Mouse (Mus musculus) thymus, adult 2 months (tissue): ENCODE results near the gene Dhcr24. TPM values are rescaled to one million over a fixed set of nuclear protein-coding genes. Genes with fewer than 3 reads are reported as not detected.

Experiments used
- DNase-seq: peaks from one replicate; pipeline ENCODE4 v3.0.0; 2021
- H3K27ac ChIP-seq: fragments of 200-500 bp; 2 replicates; pipeline ENCODE4 v1.5.1; 2012; ENCODE audit warnings: low read length, control low read depth; ENCODE audit not compliant: control insufficient read depth, insufficient read depth
- H3K27me3 ChIP-seq: fragments of 200-500 bp; 2 replicates; pipeline ENCODE4 v1.6.1; 2012; ENCODE audit warnings: mild to moderate bottlenecking, low read length, moderate library complexity, mixed read lengths; ENCODE audit not compliant: control insufficient read depth, insufficient read depth
- H3K36me3 ChIP-seq: fragments of 200-500 bp; 2 replicates; pipeline ENCODE4 v1.6.1; 2012; ENCODE audit warnings: mild to moderate bottlenecking, low read length, moderate library complexity; ENCODE audit not compliant: control insufficient read depth, insufficient read depth
- H3K4me1 ChIP-seq: fragments of 200-500 bp; replicated peaks from 2 replicates; pipeline ENCODE4 v1.6.1; 2012; ENCODE audit warnings: low read length; ENCODE audit not compliant: control insufficient read depth, insufficient read depth
- H3K4me3 ChIP-seq: fragments of 200-500 bp; 2 replicates; pipeline ENCODE4 v1.5.1; 2012; ENCODE audit warnings: mild to moderate bottlenecking, low read length, control low read depth, moderate library complexity; ENCODE audit not compliant: control insufficient read depth, insufficient read depth
- CTCF ChIP-seq: fragments of 200-500 bp; IDR thresholded peaks from 2 replicates; pipeline ENCODE4 v1.5.1; 2012; ENCODE audit warnings: mild to moderate bottlenecking, control low read depth, low read length, moderate library complexity, borderline replicate concordance; ENCODE audit not compliant: control insufficient read depth, poor library complexity, insufficient read depth; ENCODE audit errors: extremely low read depth
- POLR2A ChIP-seq: fragments of 200-500 bp; IDR thresholded peaks from 2 replicates; pipeline ENCODE4 v1.6.1; 2012; ENCODE audit warnings: mild to moderate bottlenecking, low read length, control low read depth, moderate library complexity; ENCODE audit not compliant: control insufficient read depth, poor library complexity, insufficient read depth; ENCODE audit errors: extremely low read depth
- WGBS: fragments of 180-500 bp; shearing (Covaris S2); methylation state at CpG from one replicate; pipeline ENCODE4 v1.1.7; 2018; 5-methylcytosine and 5-hydroxymethylcytosine counted together
- polyA plus RNA-seq: library from polyadenylated mRNA; depleted of rRNA; stranded (reverse); fragments of >200 nt; gene quantifications from 2 replicates; pipeline ENCODE4 v1.2.3, GENCODE M21; 2012; rRNA removed

The Dhcr24 gene
- polyA plus RNA-seq, 1 experiment: 80.0 TPM

DNA sequence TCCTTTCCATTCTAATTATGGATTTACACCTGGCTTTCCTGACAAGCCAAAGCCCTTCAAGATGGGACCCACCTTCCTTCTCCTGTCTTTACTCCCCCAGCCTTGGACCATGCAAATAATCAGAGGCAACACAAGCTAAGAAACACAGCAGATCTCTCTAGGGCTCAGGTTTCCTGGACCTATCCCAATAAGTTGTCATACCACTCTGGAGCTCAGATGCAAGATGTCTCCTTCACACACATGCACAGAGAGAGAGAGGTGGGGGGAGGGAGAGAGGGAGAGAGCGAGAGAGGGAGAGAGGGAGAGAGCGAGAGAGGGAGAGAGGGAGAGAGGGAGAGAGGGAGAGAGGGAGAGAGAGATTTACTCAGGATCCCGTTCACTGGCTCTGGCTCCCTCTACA, 71.5 kb downstream of the Dhcr24 start:
- Histone ChIP-seq H3K4me1 (no peaks in the 10 kb centered on the region), H3K27ac (no peak overlapping the region)
- 87% methylated on average over 1 of the region's 3 CpGs for WGBS

DNA sequence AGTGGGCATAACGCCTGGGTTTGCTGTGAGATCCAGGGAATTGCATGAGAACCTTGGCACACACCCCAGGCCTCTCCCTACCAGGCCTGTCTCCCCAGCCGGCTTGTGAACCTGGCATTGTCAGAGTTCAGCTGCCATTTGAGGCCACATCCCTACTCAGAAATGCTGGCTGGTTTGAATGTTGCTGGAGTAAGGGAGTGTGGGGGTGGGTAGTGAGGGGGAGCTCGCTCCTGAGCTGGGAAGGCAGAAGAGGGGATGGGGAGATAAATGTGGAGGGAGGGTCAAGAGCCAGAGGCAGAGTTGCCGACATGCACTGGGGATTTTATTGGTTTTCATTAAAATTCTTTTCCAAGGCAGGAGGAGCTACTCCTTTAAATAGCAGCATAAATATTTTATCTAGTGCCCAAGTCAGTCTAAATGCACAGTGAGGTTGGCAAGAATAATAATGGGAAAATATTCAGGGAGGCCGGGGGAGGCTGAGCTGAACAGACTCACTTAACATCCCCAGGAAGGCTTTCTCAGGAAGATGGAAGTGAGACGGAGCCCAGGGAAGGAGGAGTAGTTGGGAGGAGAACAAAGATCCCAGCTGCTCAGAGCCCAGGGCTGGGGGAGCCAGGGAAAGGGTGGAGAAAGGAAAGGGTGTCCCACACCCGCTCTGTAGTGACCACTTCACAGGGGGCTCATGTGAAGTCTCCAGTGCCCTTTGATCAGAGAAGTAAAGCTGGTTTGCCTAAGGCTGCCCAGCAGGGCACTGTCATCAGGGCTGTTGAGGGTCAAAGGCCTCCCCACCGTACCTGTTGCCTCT, 72.6 kb downstream of the Dhcr24 start:
- Histone ChIP-seq H3K27ac (no peak overlapping the region), H3K36me3 (no peaks in the 10 kb centered on the region), H3K4me1 (no peaks in the 10 kb centered on the region), H3K27me3 (no peaks in the 10 kb centered on the region), H3K4me3 (no peak overlapping the region)
- TF ChIP-seq POLR2A (no peak), CTCF (no peak)
- DNase-seq: no peak
- 83% methylated on average over 8 of the region's 8 CpGs for WGBS

More for the DNA sequence above, 71.5 kb downstream of the Dhcr24 start:
- no peak for DNase-seq
- Histone ChIP-seq H3K36me3 (no peaks in the 10 kb centered on the region), H3K4me3 (no peak overlapping the region), H3K27me3 (no peaks in the 10 kb centered on the region; the same call in 1 of the 2 replicates)
- no peak for TF ChIP-seq CTCF
- no peak for TF ChIP-seq POLR2A

DNA sequence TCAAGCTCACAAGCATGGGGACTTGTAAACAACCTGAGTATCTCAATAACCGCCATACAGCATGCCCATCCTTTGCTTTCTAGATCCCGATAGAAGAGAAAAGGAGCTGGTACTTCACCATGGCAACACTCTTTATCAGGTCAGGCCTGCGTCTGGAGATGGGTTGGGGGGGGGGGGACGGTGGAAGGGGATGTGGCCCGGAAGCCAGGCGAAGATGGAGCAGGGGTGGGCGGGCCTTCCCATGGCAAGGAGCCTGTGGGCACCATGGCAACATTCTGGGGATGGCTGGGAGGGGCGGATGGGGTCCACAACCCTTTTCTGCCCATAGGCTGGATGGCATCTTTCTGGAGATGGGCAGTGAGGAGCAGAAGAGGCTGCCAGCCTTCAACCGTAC, 73.2 kb downstream of the Dhcr24 start:
- TF ChIP-seq CTCF: no peak
- TF ChIP-seq POLR2A: no peak
- 69% methylated on average over 9 of the region's 9 CpGs for WGBS
- no peaks in the 10 kb centered on the region for H3K27me3 ChIP-seq
- DNase-seq: no peak
- H3K4me1 ChIP-seq: no peaks in the 10 kb centered on the region
- no peaks in the 10 kb centered on the region for H3K36me3 ChIP-seq
- no peak overlapping the region for H3K27ac ChIP-seq
- H3K4me3 ChIP-seq: no peak overlapping the region

Other genes starting within 250 kb of the Dhcr24 start
- gene Usp24, start 244.8 kb upstream of the Dhcr24 start, polyA plus RNA-seq: 22.6 and 26.5 TPM in 2 replicates
- gene Pcsk9, start 96.7 kb upstream of the Dhcr24 start, polyA plus RNA-seq: 1.1 and 1.7 TPM in 2 replicates
- 0.10 and 0.28 TPM in 2 replicates for gene Bsnd, start 68.8 kb upstream of the Dhcr24 start, polyA plus RNA-seq
- not detected in 2 replicates for gene Lexm, start 56.2 kb downstream of the Dhcr24 start, polyA plus RNA-seq
- 1.4 and 1.7 TPM in 2 replicates for gene Ttc22, start 61.4 kb downstream of the Dhcr24 start, polyA plus RNA-seq
- 16.3 and 17.3 TPM in 2 replicates for gene Pars2, start 90.0 kb downstream of the Dhcr24 start, polyA plus RNA-seq
- gene Ttc4, start 117.9 kb downstream of the Dhcr24 start, polyA plus RNA-seq: 72.0 and 87.8 TPM in 2 replicates
- gene Mroh7, start 169.9 kb downstream of the Dhcr24 start, polyA plus RNA-seq: 0.22 and 0.27 TPM in 2 replicates
- 0.52 and 1.2 TPM in 2 replicates for gene Fam151a, start 172.9 kb downstream of the Dhcr24 start, polyA plus RNA-seq
- 6.4 and 10.0 TPM in 2 replicates for gene Acot11, start 244.0 kb downstream of the Dhcr24 start, polyA plus RNA-seq